Mouse (Mus musculus): ENCODE results near the gene Olfr739.

Olfr739 gene

GRCm38 (mm10) chr14:50418326-50418725 is at the start of gene Olfr739:
Gene Olfr739, plus strand, starts transcription at chr14:50418626.
- DNase-seq (ENCODE audit: low read depth, low spot score): no peak

- no peak for DNase-seq (ENCODE audit: low read depth, low spot score)
Measured at GRCm38 (mm10) chr14:50380863-50381262, 37.6 kb upstream of the Olfr739 start, which contains the start of gene Olfr736. Gene Olfr736, plus strand, starts transcription at chr14:50381163.

GRCm38 (mm10) chr14:50407268-50407667 is 11.2 kb upstream of the Olfr739 start, which contains the start of gene Olfr738:
Gene Olfr738, plus strand, starts transcription at chr14:50407568.
- DNase-seq (ENCODE audit: low read depth, low spot score): no peak

GRCm38 (mm10) chr14:50445245-50445644 is 26.8 kb downstream of the Olfr739 start, which contains the start of gene Olfr740:
Gene Olfr740, plus strand, starts transcription at chr14:50445545.
- DNase-seq (ENCODE audit: low read depth, low spot score): no peak

GRCm38 (mm10) chr14:50472438-50472837 is 54.0 kb downstream of the Olfr739 start, which contains the start of gene Olfr741:
Gene Olfr741, plus strand, starts transcription at chr14:50472738.
- no peak for DNase-seq (ENCODE audit: low read depth, low spot score)

Data from A20 (cell line).